Mouse (Mus musculus) limb, embryonic 15.5 days (tissue): ENCODE measurements around the gene Smn1. TPM values are rescaled to one million over a fixed set of nuclear protein-coding genes. Genes with fewer than 3 reads are reported as not detected.
"Not testable (repeated sequence)": the region's sequence is repeated elsewhere in the genome, so short reads cannot be mapped to it uniquely, and the experiment has no call there.

Experiments used
- ATAC-seq: fragments of 200-750 bp; cut with Nextera tagmentation; 2 replicates; pipeline ENCODE4 v1.8.0; 2017; ENCODE audit warnings: low read depth, moderate TSS enrichment; ENCODE audit not compliant: insufficient number of reproducible peaks, low FRiP score, low TSS enrichment
- H3K27ac ChIP-seq: fragments of 300-500 bp; sonication (generic); 2 replicates; pipeline ENCODE4 v1.5.1; 2015; ENCODE audit warnings: moderate library complexity, mild to moderate bottlenecking, inconsistent platforms
- H3K27me3 ChIP-seq: fragments of 300-500 bp; sonication (generic); 2 replicates; pipeline ENCODE4 v1.6.1; 2015; ENCODE audit warnings: inconsistent platforms
- H3K36me3 ChIP-seq: fragments of 300-500 bp; sonication (generic); 2 replicates; pipeline ENCODE4 v1.6.1; 2015; ENCODE audit warnings: inconsistent platforms
- H3K4me1 ChIP-seq: fragments of 300-500 bp; sonication (generic); 2 replicates; pipeline ENCODE4 v1.6.1; 2015; ENCODE audit warnings: inconsistent platforms
- H3K4me2 ChIP-seq: fragments of 300-500 bp; sonication (generic); 2 replicates; pipeline ENCODE4 v1.6.1; 2015; ENCODE audit warnings: mild to moderate bottlenecking, inconsistent platforms
- H3K4me3 ChIP-seq: fragments of 300-500 bp; sonication (generic); 2 replicates; pipeline ENCODE4 v1.5.1; 2015; ENCODE audit warnings: mild to moderate bottlenecking, inconsistent platforms
- H3K9ac ChIP-seq: fragments of 300-500 bp; sonication (generic); 2 replicates; pipeline ENCODE4 v1.6.1; 2015; ENCODE audit warnings: inconsistent platforms
- H3K9me3 ChIP-seq: fragments of 300-500 bp; sonication (generic); 2 replicates; pipeline ENCODE4 v1.6.1; 2016; ENCODE audit warnings: inconsistent platforms
- WGBS: fragments of 180-500 bp; shearing (Covaris S2); methylation state at CpG from one replicate; pipeline ENCODE4 v1.1.7; 2015; 5-methylcytosine and 5-hydroxymethylcytosine counted together
- polyA plus RNA-seq: library from polyadenylated mRNA; unstranded; fragments of >200 nt; fragmentation: Nextera tagmentation; extraction: Ambion mirVana; gene quantifications from 2 replicates; pipeline ENCODE4 v1.2.1, GENCODE M21; 2015

Smn1 gene
- polyA plus RNA-seq, 1 experiment from 2014 or later, result 39.7 TPM

- Histone ChIP-seq H3K36me3 (no peaks in the 10 kb centered on the region), H3K4me3 (no peak overlapping the region), H3K9me3 (no peaks in the 10 kb centered on the region), H3K27me3 (no peaks in the 10 kb centered on the region), H3K9ac (no peak overlapping the region), H3K27ac (no peak overlapping the region), H3K4me2 (no peak overlapping the region), H3K4me1 (no peaks in the 10 kb centered on the region)
- 91% methylated on average over 3 of the region's 3 CpGs for WGBS
- ATAC-seq, result no peak
Measured at GRCm38 (mm10) chr13:100156624-100157023, 32.0 kb downstream of the Smn1 start.

- ATAC-seq, H3K27ac ChIP-seq, H3K9me3 ChIP-seq, H3K27me3 ChIP-seq, H3K4me2 ChIP-seq, H3K4me1 ChIP-seq, H3K9ac ChIP-seq, H3K36me3 ChIP-seq, H3K4me3 ChIP-seq: not testable (repeated sequence)
- 84% methylated on average over 11 of the region's 11 CpGs for WGBS
Measured at GRCm38 (mm10) chr13:100161171-100161870, 36.7 kb downstream of the Smn1 start.

GRCm38 (mm10) chr13:100162467-100162866 is 37.8 kb downstream of the Smn1 start:
- not testable (repeated sequence) for H3K4me3 ChIP-seq, H3K27me3 ChIP-seq, H3K27ac ChIP-seq, H3K36me3 ChIP-seq, ATAC-seq, H3K9me3 ChIP-seq, H3K4me2 ChIP-seq, H3K4me1 ChIP-seq, H3K9ac ChIP-seq

GRCm38 (mm10) chr13:100166378-100166777 is 41.7 kb downstream of the Smn1 start:
- H3K27me3 ChIP-seq, H3K4me1 ChIP-seq, H3K27ac ChIP-seq, H3K9me3 ChIP-seq, ATAC-seq, H3K9ac ChIP-seq, H3K4me2 ChIP-seq, H3K4me3 ChIP-seq, H3K36me3 ChIP-seq: not testable (repeated sequence)
- WGBS, result 63% methylated on average over 2 of the region's 2 CpGs

GRCm38 (mm10) chr13:100174360-100174759 is 49.7 kb downstream of the Smn1 start:
- H3K4me1 ChIP-seq, H3K4me2 ChIP-seq, H3K27me3 ChIP-seq, H3K9ac ChIP-seq, H3K4me3 ChIP-seq, ATAC-seq, H3K9me3 ChIP-seq, H3K27ac ChIP-seq, H3K36me3 ChIP-seq: not testable (repeated sequence)
- 63% methylated on average over 4 of the region's 5 CpGs for WGBS

GRCm38 (mm10) chr13:100183111-100183510 is 58.5 kb downstream of the Smn1 start:
- H3K4me2 ChIP-seq, H3K9ac ChIP-seq, H3K27me3 ChIP-seq, H3K4me1 ChIP-seq, H3K27ac ChIP-seq, H3K4me3 ChIP-seq, H3K9me3 ChIP-seq, ATAC-seq, H3K36me3 ChIP-seq: not testable (repeated sequence)

Other genes with a start within 250 kb of the Smn1 start
- gene Cartpt, start 223.8 kb upstream of the Smn1 start, polyA plus RNA-seq, result 0.24 TPM in 1 of 2 replicates, not detected in the other
- gene Mccc2, start 109.2 kb upstream of the Smn1 start, polyA plus RNA-seq, result 37.6 and 41.9 TPM in 2 replicates
- gene Bdp1, start 20.8 kb upstream of the Smn1 start, polyA plus RNA-seq, result 28.5 and 34.9 TPM in 2 replicates
- gene Serf1, start 16.8 kb upstream of the Smn1 start, polyA plus RNA-seq, result 147 and 155 TPM in 2 replicates
- gene Naip2, start 77.2 kb downstream of the Smn1 start, polyA plus RNA-seq, result 0.22 and 0.23 TPM in 2 replicates
- 0.20 and 0.28 TPM in 2 replicates for gene Naip5, start 121.5 kb downstream of the Smn1 start, polyA plus RNA-seq
- gene Naip6, start 192.8 kb downstream of the Smn1 start, polyA plus RNA-seq, result 0.06 and 0.14 TPM in 2 replicates